Mouse (Mus musculus): Measurements from ENCODE around the gene Nfia.

The Nfia gene

GRCm38 (mm10) chr4:98061086-98061485 is 288.6 kb downstream of the Nfia start:
- DNase-seq (ENCODE audit: low spot score) = no peak

DNA sequence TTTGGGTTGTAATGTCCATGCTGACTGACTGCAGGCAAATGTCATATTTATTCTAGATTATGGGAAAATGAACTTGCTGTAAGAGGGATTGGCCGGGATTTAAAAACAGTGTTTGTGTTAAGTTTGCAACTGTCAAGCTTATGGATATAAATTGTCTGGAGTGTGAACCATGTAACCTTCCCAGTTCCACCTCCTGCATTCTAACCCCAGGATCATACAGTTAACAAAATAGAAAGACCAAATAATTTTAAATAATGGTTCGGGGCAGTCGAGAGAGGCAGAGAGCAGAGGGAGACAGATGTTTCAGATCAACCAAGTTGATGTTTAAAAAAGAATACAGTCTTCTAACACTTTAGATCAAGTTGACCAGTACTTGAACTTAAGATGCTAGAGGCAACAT is 290.7 kb downstream of the Nfia start:
- peak; percentile 24 for DNase-seq (ENCODE audit: low spot score)

DNA sequence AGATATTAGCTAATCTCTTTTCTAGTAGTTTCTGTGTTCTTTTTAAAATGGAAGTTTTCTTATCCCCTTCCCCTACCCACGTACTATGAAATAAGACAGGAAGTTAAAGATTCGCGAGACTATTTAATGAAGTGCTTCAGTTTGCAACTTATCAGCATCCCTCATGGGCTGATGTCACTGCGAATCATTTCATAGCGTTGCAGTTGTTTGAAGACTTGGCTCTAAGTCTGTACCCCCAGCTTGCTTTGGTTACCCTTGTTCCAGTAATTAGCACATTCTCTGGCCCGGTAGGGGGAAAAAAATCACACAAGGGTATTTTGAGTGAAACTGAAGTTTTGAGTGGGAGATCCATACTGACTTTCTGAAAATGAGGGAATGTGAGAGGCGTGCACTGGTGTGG is 303.6 kb downstream of the Nfia start:
- no peak for DNase-seq (ENCODE audit: low spot score)

DNA sequence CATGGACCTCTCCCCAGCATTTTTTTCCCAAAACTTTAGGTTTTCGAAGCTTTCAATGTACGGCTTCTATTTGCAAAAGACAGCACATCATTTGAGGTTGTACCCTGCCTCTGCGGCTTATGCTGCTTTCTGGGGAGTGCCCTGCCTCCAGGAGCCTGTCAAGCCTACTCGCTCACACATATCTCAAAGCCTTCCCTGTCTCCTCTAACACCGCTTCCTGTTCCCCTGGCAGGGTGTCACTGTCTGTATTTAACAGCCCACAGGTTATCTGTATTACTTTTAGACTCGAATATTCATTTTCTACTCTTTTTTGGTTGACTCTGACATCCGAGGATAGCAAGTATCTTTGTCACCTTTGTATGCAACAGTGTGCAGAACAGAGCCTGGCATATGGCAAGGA is 304.1 kb downstream of the Nfia start:
- no peak for DNase-seq (ENCODE audit: low spot score)

DNA sequence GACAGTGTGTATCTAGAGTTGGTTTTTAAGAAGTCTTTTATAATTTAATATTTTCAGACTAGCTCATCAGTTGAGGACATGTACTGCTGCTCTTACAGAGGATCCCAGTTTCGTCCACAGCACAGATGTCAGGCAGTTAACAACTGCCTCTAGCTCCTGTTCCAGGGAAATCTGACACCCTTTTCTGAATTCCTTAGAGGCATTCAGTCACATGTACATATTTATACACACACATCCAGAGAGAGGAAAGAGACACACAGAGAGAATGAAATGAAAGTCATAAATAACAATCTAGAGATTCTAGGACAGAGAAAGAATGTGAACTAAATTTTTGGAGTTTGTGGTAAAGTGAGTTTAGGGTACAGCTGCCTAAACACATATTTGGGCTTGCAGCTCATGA is 308.1 kb downstream of the Nfia start:
- no peak for DNase-seq (ENCODE audit: low spot score)

DNA sequence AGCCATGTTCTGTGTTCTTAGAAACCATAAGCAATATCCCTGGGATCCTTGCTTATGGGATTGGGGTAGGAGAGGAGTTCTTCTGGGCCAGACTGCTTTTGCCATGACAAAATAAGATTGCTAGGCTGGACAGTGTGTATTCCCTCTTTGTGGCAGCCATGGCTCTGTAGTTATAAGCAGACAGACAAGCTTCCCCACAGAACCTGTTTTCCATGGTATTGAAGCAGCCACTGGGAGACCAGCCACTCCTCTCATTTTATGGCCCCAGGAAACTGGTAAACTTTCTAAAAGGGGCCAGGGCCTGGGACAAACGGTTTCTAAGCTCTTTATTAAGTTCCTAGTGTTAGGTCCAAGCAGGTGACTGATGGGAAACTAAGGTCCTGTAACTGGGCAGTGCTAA is 309.4 kb downstream of the Nfia start:
- DNase-seq (ENCODE audit: low spot score) = no peak

GRCm38 (mm10) chr4:98082512-98082911 is 310.0 kb downstream of the Nfia start:
- DNase-seq (ENCODE audit: low spot score) = no peak

GRCm38 (mm10) chr4:98085060-98085459 is 312.5 kb downstream of the Nfia start:
- DNase-seq (ENCODE audit: low spot score) = no peak

DNA sequence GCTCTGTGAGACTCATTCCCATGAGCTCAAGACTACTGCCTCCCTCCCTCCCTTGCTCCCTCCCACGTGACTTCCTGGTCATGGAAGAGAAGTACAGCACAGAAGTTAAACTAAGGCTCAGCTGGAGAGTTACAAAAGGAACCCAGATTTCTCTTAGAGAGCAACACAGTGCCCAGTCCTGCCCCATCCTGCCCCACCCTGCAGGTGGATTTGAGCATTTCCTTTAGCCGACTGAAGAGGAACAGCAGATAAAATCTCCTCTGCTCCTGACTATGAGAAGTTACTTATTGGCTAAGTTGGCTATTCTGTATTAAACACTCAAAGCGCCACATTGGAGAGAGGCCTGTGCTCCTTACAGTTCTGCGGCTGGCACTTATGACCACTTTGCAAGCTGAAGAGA is 314.4 kb downstream of the Nfia start:
- DNase-seq (ENCODE audit: low spot score) = no peak

- DNase-seq (ENCODE audit: low spot score) = no peak
Measured at GRCm38 (mm10) chr4:98089985-98090384, 317.5 kb downstream of the Nfia start.

GRCm38 (mm10) chr4:98090586-98090985 is 318.1 kb downstream of the Nfia start:
- DNase-seq (ENCODE audit: low spot score) = no peak

- peak; percentile 40 for DNase-seq (ENCODE audit: low spot score)
Measured at GRCm38 (mm10) chr4:98091368-98091827, 318.9 kb downstream of the Nfia start.

DNA sequence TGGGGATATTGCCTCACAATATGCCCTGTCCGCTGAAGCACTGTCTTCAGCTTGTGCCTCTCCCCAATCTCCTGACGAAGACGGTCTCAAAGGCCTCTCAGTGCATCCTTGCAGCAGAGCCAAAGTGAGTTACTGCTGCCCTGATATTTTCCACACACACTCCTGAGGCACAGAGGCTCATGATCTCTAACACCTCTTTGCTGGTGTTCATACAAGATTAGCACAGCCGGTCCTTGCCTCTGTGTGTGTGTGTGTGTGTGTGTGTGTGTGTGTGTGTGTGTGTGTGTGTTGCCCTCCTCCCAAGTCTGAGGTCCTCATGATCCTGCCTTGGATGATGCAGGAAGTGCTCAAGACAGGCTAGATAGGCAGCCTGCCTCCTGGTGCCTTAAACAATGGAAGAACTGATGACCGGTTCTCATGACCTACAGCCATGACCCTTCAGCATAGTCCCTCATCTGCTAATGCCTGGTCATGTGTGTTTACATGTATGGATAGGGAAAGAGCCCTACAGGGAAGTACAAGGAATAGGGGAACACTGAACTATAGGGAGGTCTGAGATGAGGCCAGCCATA is 319.5 kb downstream of the Nfia start:
- no peak for DNase-seq (ENCODE audit: low spot score)

DNA sequence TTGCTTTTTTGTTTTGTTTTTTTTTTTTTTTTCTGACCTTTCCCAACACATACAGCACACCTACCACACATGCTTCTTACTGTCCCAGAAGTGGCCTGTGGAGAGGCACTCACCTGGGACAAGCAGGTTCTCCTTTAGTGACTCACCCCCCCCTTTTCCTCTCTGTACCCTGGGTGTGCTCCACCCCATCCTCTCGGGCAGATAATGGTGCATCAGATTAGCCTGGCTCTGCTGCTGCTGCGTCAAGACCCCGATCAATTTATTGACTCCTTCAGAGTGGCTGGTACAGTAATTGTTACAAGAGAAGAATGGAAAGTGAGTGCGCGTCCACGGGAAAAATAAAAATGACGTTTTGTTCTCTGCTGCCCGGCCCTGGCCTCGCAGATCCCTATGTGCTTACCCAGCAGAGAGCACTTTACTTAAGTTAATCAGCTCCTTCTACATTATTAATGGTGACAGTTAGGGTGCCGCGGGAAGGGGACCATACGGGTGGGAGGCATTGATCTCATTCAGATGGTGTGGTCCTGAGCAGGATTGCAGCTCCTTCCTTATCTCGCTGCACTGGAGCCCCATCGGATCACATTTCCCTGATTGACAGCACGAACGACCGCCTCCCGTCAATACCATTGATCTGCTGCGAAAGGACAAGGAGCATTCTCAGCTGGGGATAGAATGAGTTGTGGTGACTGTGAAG is 321.7 kb downstream of the Nfia start:
- DNase-seq (ENCODE audit: low spot score) = peak; percentile 41

DNA sequence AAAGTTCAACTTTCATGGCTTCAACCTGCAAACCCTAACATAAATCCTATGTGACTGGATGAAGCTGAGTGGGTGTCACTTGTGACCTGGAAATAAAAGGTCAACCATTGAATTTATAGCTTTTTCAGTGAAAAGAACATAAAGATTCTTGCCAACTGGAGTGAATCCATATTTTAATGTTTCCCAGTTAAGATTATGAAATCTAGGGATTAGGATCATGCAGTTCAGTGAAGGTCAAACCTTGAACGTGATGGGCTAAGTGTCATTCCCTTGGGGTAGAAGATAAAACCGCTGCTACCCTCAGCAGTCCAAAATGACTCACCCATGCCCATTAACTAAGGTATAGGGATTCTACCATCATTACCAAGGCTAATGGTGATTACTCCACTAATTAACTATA is 322.5 kb downstream of the Nfia start:
- DNase-seq (ENCODE audit: low spot score) = no peak

GRCm38 (mm10) chr4:98097013-98097566 is 324.6 kb downstream of the Nfia start:
- no peak for DNase-seq (ENCODE audit: low spot score)

- no peak for DNase-seq (ENCODE audit: low spot score)
Measured at GRCm38 (mm10) chr4:98098663-98099062, 326.1 kb downstream of the Nfia start.

DNA sequence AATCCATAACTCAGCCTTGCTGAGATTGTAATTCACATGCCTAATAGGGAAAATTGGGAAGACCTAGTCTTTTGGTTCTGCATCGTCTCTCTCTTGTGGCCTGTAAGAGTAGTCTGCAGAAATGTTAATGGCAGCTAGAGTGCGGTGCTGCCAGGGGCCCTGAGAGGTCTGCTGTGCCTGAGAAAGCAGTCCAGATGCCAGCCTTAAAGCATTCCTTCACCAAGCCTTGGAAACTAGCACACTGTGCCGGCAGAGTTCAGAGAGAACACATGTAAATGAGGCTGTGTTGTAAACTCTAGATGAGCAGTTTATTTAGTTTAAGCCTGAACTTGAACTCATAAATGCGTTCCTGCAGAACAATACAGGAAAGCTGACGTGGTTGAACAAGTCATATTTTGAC is 326.9 kb downstream of the Nfia start:
- no peak for DNase-seq (ENCODE audit: low spot score)

DNA sequence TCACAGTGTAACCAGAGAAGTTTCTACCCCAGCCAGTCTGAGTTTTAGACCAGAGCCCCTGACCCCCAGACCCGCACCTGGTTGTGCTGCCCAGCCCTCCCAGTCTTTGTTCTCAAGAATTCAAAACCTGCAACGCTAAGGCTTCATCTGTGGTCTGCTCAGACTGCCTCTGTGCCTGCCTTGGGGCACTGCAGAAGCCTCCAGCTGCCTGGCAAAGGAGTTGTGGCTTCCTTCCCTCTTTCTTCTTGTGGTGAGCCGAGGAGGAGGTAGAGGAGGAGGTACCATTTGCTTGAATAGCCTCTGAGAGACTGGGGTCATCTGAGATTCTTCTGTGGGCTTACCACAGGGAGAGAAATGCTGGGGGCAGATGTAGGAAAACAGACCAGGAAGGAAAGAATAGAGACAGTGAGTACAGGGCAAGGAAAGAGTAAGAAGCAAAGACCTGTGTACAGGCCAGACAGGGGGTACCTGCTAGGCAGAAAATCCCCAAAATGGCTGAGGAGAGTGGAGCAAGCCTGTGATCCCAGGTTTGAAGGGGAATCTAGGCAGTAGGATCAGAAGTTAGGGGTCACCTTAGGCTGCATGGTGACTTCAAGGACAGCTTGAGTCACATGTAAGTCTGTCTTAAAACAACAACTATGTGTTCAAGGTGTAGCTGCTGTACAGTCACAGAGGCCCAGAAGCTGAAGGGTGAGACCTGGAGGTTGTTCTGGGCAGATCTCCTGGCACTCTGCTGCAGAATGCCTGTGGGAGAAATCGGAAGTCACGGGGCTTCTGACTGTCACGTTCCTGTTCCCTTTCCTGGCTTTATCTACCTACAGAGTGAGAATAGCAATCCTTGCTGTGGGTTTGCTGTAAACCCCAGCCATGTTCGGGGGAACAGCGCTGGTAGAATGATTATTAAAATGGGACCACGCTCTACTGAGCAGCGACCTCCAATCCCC is 328.9 kb downstream of the Nfia start:
- DNase-seq (ENCODE audit: low spot score) = no peak

DNA sequence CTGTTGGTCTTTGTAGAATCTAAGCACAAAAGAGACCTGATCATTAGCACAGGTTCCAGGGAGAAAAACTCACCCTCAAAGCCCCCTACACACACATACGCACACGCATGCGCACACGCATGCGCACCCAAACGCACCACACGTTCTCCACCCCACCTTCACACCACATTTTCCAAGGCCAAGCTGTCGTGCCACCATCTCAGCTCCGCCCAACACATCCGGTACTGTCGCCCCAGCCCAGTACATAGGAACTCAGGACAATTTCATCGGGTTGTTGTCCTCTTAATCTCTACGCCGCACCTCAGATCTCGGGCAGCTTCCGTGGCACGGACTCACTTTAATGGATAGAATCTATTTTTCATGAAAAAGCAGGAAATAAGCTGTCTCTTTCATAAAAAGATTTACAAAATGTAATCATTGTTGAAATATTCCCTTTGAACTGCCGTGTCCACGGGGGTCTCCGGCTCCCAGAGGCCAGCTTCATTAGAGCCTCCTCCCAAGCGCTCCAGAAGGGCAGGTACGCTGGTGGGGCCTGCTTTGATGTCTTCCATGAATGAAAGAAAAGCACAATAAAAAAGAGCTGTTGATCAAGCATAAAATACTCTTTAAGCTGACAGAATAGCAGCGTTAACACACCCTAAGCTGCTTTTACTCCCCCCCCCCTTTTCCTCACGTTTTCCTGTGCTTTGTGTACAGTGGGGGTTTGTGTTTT is 330.2 kb downstream of the Nfia start:
- no peak for DNase-seq (ENCODE audit: low spot score)

GRCm38 (mm10) chr4:98103337-98103666 is 330.8 kb downstream of the Nfia start:
- DNase-seq (ENCODE audit: low spot score) = no peak

DNA sequence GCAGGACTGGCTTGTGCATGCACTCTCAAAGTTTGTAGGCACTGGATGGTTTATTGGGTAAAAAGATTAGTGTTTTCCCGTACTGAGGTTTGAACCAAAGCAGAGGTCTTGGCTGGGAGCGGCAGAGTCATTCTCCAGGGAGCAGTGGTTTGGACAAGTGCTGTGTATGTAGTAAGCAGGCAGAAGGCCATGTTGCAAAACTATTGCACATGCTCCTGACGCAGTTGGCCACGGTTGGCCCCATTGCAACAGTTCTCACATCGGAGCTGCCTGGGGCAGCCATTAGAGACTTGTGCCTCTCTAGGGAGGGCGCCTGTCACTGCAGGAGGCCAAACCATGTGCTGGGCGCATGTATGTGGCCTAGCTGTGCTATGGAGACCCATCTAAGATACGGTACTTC is 331.6 kb downstream of the Nfia start:
- no peak for DNase-seq (ENCODE audit: low spot score)

All from embryo, embryonic 10.5 days (tissue).